Mouse (Mus musculus) forebrain, embryonic 16.5 days (tissue): ENCODE data around the gene Smg9. TPM values are rescaled to one million over a fixed set of nuclear protein-coding genes. Genes with fewer than 3 reads are reported as not detected.

Experiments
- ATAC-seq: fragments of 200-750 bp; cut with Nextera tagmentation; 2 replicates; pipeline ENCODE4 v1.8.0; 2017; ENCODE audit warnings: mild to moderate bottlenecking, moderate library complexity
- H3K27ac ChIP-seq: fragments of 300-500 bp; sonication (generic); 2 replicates; pipeline ENCODE4 v1.5.1; 2014; ENCODE audit warnings: low read length, control low read depth
- H3K27me3 ChIP-seq: fragments of 300-500 bp; sonication (generic); replicated peaks from 2 replicates; pipeline ENCODE4 v1.6.1; 2014; ENCODE audit warnings: low read length; ENCODE audit not compliant: control insufficient read depth, insufficient read depth
- H3K36me3 ChIP-seq: fragments of 300-500 bp; sonication (generic); 2 replicates; pipeline ENCODE4 v1.6.1; 2014; ENCODE audit not compliant: control insufficient read depth, insufficient read depth
- H3K4me1 ChIP-seq: fragments of 300-500 bp; sonication (generic); replicated peaks from 2 replicates; pipeline ENCODE4 v1.6.1; 2014; ENCODE audit warnings: low read length; ENCODE audit not compliant: control insufficient read depth, insufficient read depth
- H3K4me2 ChIP-seq: fragments of 300-500 bp; sonication (generic); 2 replicates; pipeline ENCODE4 v1.6.1; 2014; ENCODE audit warnings: mild to moderate bottlenecking, low read length, control low read depth
- H3K4me3 ChIP-seq: fragments of 300-500 bp; sonication (generic); replicated peaks from 2 replicates; pipeline ENCODE4 v1.5.1; 2014; ENCODE audit warnings: mild to moderate bottlenecking, low read length, control low read depth
- H3K9ac ChIP-seq: fragments of 300-500 bp; sonication (generic); replicated peaks from 2 replicates; pipeline ENCODE4 v1.6.1; 2014; ENCODE audit warnings: low read depth, low read length, control low read depth
- H3K9me3 ChIP-seq: fragments of 300-500 bp; sonication (generic); 2 replicates; pipeline ENCODE4 v1.6.1; 2016; ENCODE audit warnings: low read length; ENCODE audit not compliant: control insufficient read depth
- WGBS: fragments of 180-500 bp; shearing (Covaris S2); extraction: QIAGEN DNeasy Blood & Tissue Kit; methylation state at CpG from one replicate; pipeline ENCODE4 v1.1.7; 2014; 5-methylcytosine and 5-hydroxymethylcytosine counted together
- polyA plus RNA-seq: library from polyadenylated mRNA; unstranded; fragments of >200 nt; fragmentation: Nextera tagmentation; extraction: Ambion mirVana; gene quantifications from 2 replicates; pipeline ENCODE4 v1.2.1, GENCODE M21; 2015

The Smg9 gene
- polyA plus RNA-seq, 1 experiment from 2014 or later = 35.2 TPM

GRCm38 (mm10) chr7:24428725-24429124 is 29.3 kb downstream of the Smg9 start:
- H3K27me3 ChIP-seq = no peaks in the 10 kb centered on the region
- peak overlapping the region; percentile 80; the same call in 1 of the 2 replicates for H3K27ac ChIP-seq
- no peak for ATAC-seq
- peaks cover 13% of the 10 kb centered on the region for H3K4me1 ChIP-seq
- H3K9ac ChIP-seq = no peak overlapping the region
- no peak overlapping the region for H3K4me2 ChIP-seq
- WGBS = 90% methylated on average over 5 of the region's 5 CpGs
- H3K4me3 ChIP-seq = no peak overlapping the region
- H3K9me3 ChIP-seq = no peaks in the 10 kb centered on the region
- peaks cover 2% of the 10 kb centered on the region; the same call in 1 of the 2 replicates for H3K36me3 ChIP-seq

- peak; percentile 80 for ATAC-seq
- Histone ChIP-seq H3K4me2 (peak overlapping the region; percentile 26; the same call in 1 of the 2 replicates), H3K27me3 (no peaks in the 10 kb centered on the region), H3K9me3 (no peaks in the 10 kb centered on the region), H3K36me3 (no peaks in the 10 kb centered on the region), H3K27ac (peak overlapping the region; percentile 80), H3K9ac (no peak overlapping the region), H3K4me3 (no peak overlapping the region; the same call in 1 of the 2 replicates), H3K4me1 (peaks cover 13% of the 10 kb centered on the region)
- WGBS = 50% methylated on average over 16 of the region's 16 CpGs
Observed at GRCm38 (mm10) chr7:24429413-24430112, 30.1 kb downstream of the Smg9 start.

GRCm38 (mm10) chr7:24430551-24431345 is 31.3 kb downstream of the Smg9 start:
- no peak for ATAC-seq
- H3K9ac ChIP-seq = no peak overlapping the region
- no peaks in the 10 kb centered on the region for H3K27me3 ChIP-seq
- peaks cover 13% of the 10 kb centered on the region for H3K4me1 ChIP-seq
- H3K4me3 ChIP-seq = no peak overlapping the region
- no peaks in the 10 kb centered on the region for H3K36me3 ChIP-seq
- 95% methylated on average over 15 of the region's 15 CpGs for WGBS
- H3K4me2 ChIP-seq = no peak overlapping the region
- no peak overlapping the region for H3K27ac ChIP-seq
- H3K9me3 ChIP-seq = no peaks in the 10 kb centered on the region

GRCm38 (mm10) chr7:24431713-24432112 is 32.3 kb downstream of the Smg9 start:
- peaks cover 13% of the 10 kb centered on the region for H3K4me1 ChIP-seq
- no peak overlapping the region for H3K27ac ChIP-seq
- no peaks in the 10 kb centered on the region for H3K9me3 ChIP-seq
- H3K27me3 ChIP-seq = no peaks in the 10 kb centered on the region
- no peak overlapping the region for H3K4me2 ChIP-seq
- 81% methylated on average over 11 of the region's 11 CpGs for WGBS
- no peaks in the 10 kb centered on the region for H3K36me3 ChIP-seq
- no peak overlapping the region for H3K4me3 ChIP-seq
- no peak overlapping the region for H3K9ac ChIP-seq
- ATAC-seq = no peak

GRCm38 (mm10) chr7:24435305-24435704 is 35.9 kb downstream of the Smg9 start:
- Histone ChIP-seq H3K4me3 (no peak overlapping the region), H3K9me3 (no peaks in the 10 kb centered on the region), H3K27me3 (no peaks in the 10 kb centered on the region), H3K9ac (no peak overlapping the region), H3K4me1 (0 out of 2 replicates have a peak, but pooled peaks cover 2% of the 10 kb centered on the region), H3K27ac (no peak overlapping the region), H3K4me2 (no peak overlapping the region), H3K36me3 (no peaks in the 10 kb centered on the region)
- WGBS = 77% methylated on average over 5 of the region's 5 CpGs
- no peak for ATAC-seq

- no peak overlapping the region for H3K4me3 ChIP-seq
- H3K4me2 ChIP-seq = no peak overlapping the region
- H3K4me1 ChIP-seq = 0 out of 2 replicates have a peak, but pooled peaks cover 2% of the 10 kb centered on the region
- H3K9ac ChIP-seq = no peak overlapping the region
- no peak overlapping the region for H3K27ac ChIP-seq
- no peaks in the 10 kb centered on the region for H3K27me3 ChIP-seq
- H3K36me3 ChIP-seq = no peaks in the 10 kb centered on the region
- WGBS = 76% methylated on average over 10 of the region's 10 CpGs
- no peaks in the 10 kb centered on the region for H3K9me3 ChIP-seq
- ATAC-seq = no peak
Observed at GRCm38 (mm10) chr7:24437981-24438380, 38.6 kb downstream of the Smg9 start.

- Histone ChIP-seq H3K9ac (no peak overlapping the region), H3K4me2 (no peak overlapping the region), H3K4me3 (no peak overlapping the region), H3K27me3 (no peaks in the 10 kb centered on the region), H3K36me3 (no peaks in the 10 kb centered on the region), H3K27ac (no peak overlapping the region), H3K9me3 (no peaks in the 10 kb centered on the region), H3K4me1 (0 out of 2 replicates have a peak, but pooled peaks cover 2% of the 10 kb centered on the region)
- ATAC-seq = no peak
- 85% methylated on average over 6 of the region's 6 CpGs for WGBS
Observed at GRCm38 (mm10) chr7:24439191-24439590, 39.8 kb downstream of the Smg9 start.

GRCm38 (mm10) chr7:24439891-24440290 is 40.5 kb downstream of the Smg9 start:
- no peak overlapping the region for H3K27ac ChIP-seq
- ATAC-seq = no peak
- no peak overlapping the region for H3K9ac ChIP-seq
- no peaks in the 10 kb centered on the region for H3K27me3 ChIP-seq
- H3K4me2 ChIP-seq = no peak overlapping the region
- WGBS = 80% methylated on average over 7 of the region's 7 CpGs
- H3K36me3 ChIP-seq = no peaks in the 10 kb centered on the region
- H3K9me3 ChIP-seq = no peaks in the 10 kb centered on the region
- 0 out of 2 replicates have a peak, but pooled peaks cover 2% of the 10 kb centered on the region for H3K4me1 ChIP-seq
- no peak overlapping the region for H3K4me3 ChIP-seq

- Histone ChIP-seq H3K4me3 (no peak overlapping the region), H3K36me3 (no peaks in the 10 kb centered on the region), H3K9me3 (no peaks in the 10 kb centered on the region), H3K27ac (no peak overlapping the region), H3K4me2 (no peak overlapping the region), H3K9ac (no peak overlapping the region), H3K4me1 (0 out of 2 replicates have a peak, but pooled peaks cover 2% of the 10 kb centered on the region), H3K27me3 (no peaks in the 10 kb centered on the region)
- ATAC-seq = no peak
- WGBS = 17% methylated on average over 1 of the region's 1 CpGs
Observed at GRCm38 (mm10) chr7:24441785-24442184, 42.4 kb downstream of the Smg9 start.
